In the genomic region with DNA sequence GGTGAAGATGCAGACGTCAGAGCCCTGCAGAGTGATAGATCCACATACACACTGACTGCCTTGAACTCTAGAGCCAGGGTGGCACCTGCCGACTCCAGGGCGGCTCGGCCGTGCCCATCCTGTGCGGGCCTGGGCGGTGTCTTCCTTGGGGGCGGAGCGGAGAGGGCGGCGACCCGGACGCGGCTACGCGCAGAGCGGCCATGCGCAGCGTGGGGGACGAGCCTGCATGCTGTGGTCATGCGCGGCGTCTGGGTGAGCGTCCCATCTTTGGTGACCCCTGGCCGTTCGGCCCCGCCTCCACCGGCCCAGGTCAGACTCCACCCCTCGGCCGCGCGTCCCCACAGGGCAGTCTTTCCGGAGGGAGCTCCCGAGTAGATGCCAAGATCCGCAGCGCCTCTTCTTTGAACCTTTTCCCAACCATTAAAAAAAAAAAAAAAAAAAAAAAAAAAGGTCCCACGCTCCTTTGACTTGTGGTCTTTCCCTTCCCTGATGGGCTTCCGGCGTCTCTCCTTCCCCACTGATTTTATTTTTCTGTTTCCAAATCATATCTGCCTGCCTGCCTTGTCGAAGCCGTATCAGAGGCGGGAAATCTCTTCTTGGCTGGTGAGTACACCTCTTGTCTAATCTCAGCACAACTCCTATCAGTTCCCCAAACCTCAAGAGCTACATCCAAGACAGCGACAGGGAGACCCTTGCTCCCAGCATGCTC, we compare ENCODE assay signal across 8 mouse cellular contexts. TPM values are rescaled to one million over a fixed set of nuclear protein-coding genes. Genes with fewer than 3 reads are reported as not detected.
DNase-seq lines count a peak whose midpoint lies in the region; ATAC-seq lines count a peak whose summit lies in the region.

Gene Cisd3 (plus strand): TSS at position 214 of the 709 bp plus-strand sequence.

- H3K27me3 ChIP-seq in forebrain, embryonic 11.5 days (ENCODE audit: control insufficient read depth, insufficient read depth, low read length), result no peaks in the 10 kb centered on the region; the same call in 1 of the 2 replicates
- H3K27me3 ChIP-seq in heart, embryonic 15.5 days, result no peaks in the 10 kb centered on the region
- H3K27me3 ChIP-seq in liver, embryonic 13.5 days, result peaks cover 28% of the 10 kb centered on the region
- no peaks in the 10 kb centered on the region for H3K27me3 ChIP-seq in stomach, embryonic 14.5 days (ENCODE audit: control insufficient read depth, insufficient read depth, low read length)

- peak; percentile 95 for DNase-seq in A20 (ENCODE audit: low read depth, low spot score)
- DNase-seq in brain, adult 2 months (ENCODE audit: low read depth, low spot score), result peak; percentile 96
- DNase-seq in forebrain, embryonic 11.5 days (ENCODE audit: low spot score), result peak; percentile 91
- DNase-seq in kidney, postnatal 25 days, result peak; percentile 96 to 99
- peak; percentile 74 for DNase-seq in liver, embryonic 13.5 days
- peak; percentile 87 for DNase-seq in natural killer cell, adult 2 months (ENCODE audit: low spot score in 2 of 2)

- H3K4me2 ChIP-seq in forebrain, embryonic 11.5 days (ENCODE audit: low read depth, low read length, severe bottlenecking), result peak within 1 kb of the TSS; percentile 71
- H3K4me2 ChIP-seq in heart, embryonic 15.5 days, result peak within 1 kb of the TSS; percentile 79
- peak within 1 kb of the TSS; percentile 62 for H3K4me2 ChIP-seq in liver, embryonic 13.5 days
- peak within 1 kb of the TSS; percentile 63 for H3K4me2 ChIP-seq in stomach, embryonic 14.5 days (replicated peaks; ENCODE audit: low read depth, low read length)

- H3K9ac ChIP-seq in forebrain, embryonic 11.5 days (ENCODE audit: low read length), result peak within 1 kb of the TSS; percentile 28
- H3K9ac ChIP-seq in heart, embryonic 15.5 days, result peak within 1 kb of the TSS; percentile 48
- H3K9ac ChIP-seq in liver, embryonic 13.5 days, result peak within 1 kb of the TSS; percentile 41; the same call in 1 of the 2 replicates
- peak within 1 kb of the TSS; percentile 43; the same call in 1 of the 2 replicates for H3K9ac ChIP-seq in stomach, embryonic 14.5 days (replicated peaks; ENCODE audit: low read depth, low read length)

- peak; percentile 80 for ATAC-seq in forebrain, embryonic 11.5 days (replicated peaks; ENCODE audit: low FRiP score)
- peak; percentile 90 for ATAC-seq in heart, embryonic 15.5 days (replicated peaks; ENCODE audit: insufficient number of reproducible peaks, insufficient read depth, low FRiP score, low read depth)
- peak; percentile 81 for ATAC-seq in liver, embryonic 13.5 days (ENCODE audit: low read depth)
- ATAC-seq in stomach, embryonic 14.5 days (ENCODE audit: insufficient number of reproducible peaks, insufficient read depth, low FRiP score, low read depth), result peak; percentile 85

- peaks cover 4% of the 10 kb centered on the region; the same call in 1 of the 2 replicates for H3K36me3 ChIP-seq in forebrain, embryonic 11.5 days (ENCODE audit: control insufficient read depth, insufficient read depth, low read length)
- H3K36me3 ChIP-seq in heart, embryonic 15.5 days, result peaks cover 37% of the 10 kb centered on the region
- H3K36me3 ChIP-seq in liver, embryonic 13.5 days, result peaks cover 14% of the 10 kb centered on the region; the same call in 1 of the 2 replicates
- H3K36me3 ChIP-seq in stomach, embryonic 14.5 days (ENCODE audit: control insufficient read depth, insufficient read depth, low read length), result peaks cover 36% of the 10 kb centered on the region

- peaks cover 2% of the 10 kb centered on the region; the same call in 1 of the 2 replicates for H3K4me1 ChIP-seq in forebrain, embryonic 11.5 days (replicated peaks; ENCODE audit: control insufficient read depth, insufficient read depth, low read length)
- peaks cover 33% of the 10 kb centered on the region for H3K4me1 ChIP-seq in heart, embryonic 15.5 days (replicated peaks)
- H3K4me1 ChIP-seq in liver, embryonic 13.5 days (replicated peaks), result peaks cover 25% of the 10 kb centered on the region
- peaks cover 4% of the 10 kb centered on the region; the same call in 1 of the 2 replicates for H3K4me1 ChIP-seq in stomach, embryonic 14.5 days (ENCODE audit: control insufficient read depth, insufficient read depth, low read length)

- no peak within 1 kb of the TSS for H3K27ac ChIP-seq in forebrain, embryonic 11.5 days (ENCODE audit: low read depth, low read length)
- peak within 1 kb of the TSS; percentile 82 for H3K27ac ChIP-seq in heart, embryonic 15.5 days
- no peak within 1 kb of the TSS; the same call in 1 of the 2 replicates for H3K27ac ChIP-seq in liver, embryonic 13.5 days
- no peak within 1 kb of the TSS for H3K27ac ChIP-seq in stomach, embryonic 14.5 days (ENCODE audit: low read length)

- WGBS in forebrain, embryonic 11.5 days, result 1% methylated on average over 43 of the region's 43 CpGs
- under 1% methylated on average over 42 of the region's 43 CpGs for WGBS in heart, embryonic 15.5 days
- under 1% methylated on average over 43 of the region's 43 CpGs for WGBS in liver, embryonic 13.5 days (ENCODE audit: insufficient replicate concordance)
- under 1% methylated on average over 43 of the region's 43 CpGs for WGBS in stomach, embryonic 14.5 days

- no peaks in the 10 kb centered on the region for H3K9me3 ChIP-seq in forebrain, embryonic 11.5 days (ENCODE audit: control insufficient read depth, low read length)
- no peaks in the 10 kb centered on the region for H3K9me3 ChIP-seq in heart, embryonic 15.5 days (replicated peaks)
- H3K9me3 ChIP-seq in liver, embryonic 13.5 days (replicated peaks), result no peaks in the 10 kb centered on the region
- H3K9me3 ChIP-seq in stomach, embryonic 14.5 days (ENCODE audit: control insufficient read depth, low read depth, low read length), result no peaks in the 10 kb centered on the region

- H3K4me3 ChIP-seq in forebrain, embryonic 11.5 days (ENCODE audit: low read depth, low read length), result peak within 1 kb of the TSS; percentile 22
- H3K4me3 ChIP-seq in heart, embryonic 15.5 days, result peak within 1 kb of the TSS; percentile 46
- peak within 1 kb of the TSS; percentile 40 for H3K4me3 ChIP-seq in liver, embryonic 13.5 days (replicated peaks)
- H3K4me3 ChIP-seq in stomach, embryonic 14.5 days (ENCODE audit: low read depth, low read length), result peak within 1 kb of the TSS; percentile 30

RNA-seq across cellular contexts. Expression of gene Cisd3, which starts in this region (rescaled TPM):
- 13.5 and 14.0 TPM in 2 replicates for polyA plus RNA-seq in forebrain, embryonic 11.5 days (2014; fragmentation: Nextera tagmentation; extraction: Ambion mirVana)
- 60.7 and 69.4 TPM in 2 replicates for polyA plus RNA-seq in heart, embryonic 15.5 days (2015; fragmentation: Nextera tagmentation; extraction: Ambion mirVana)
- polyA plus RNA-seq in liver, embryonic 13.5 days (2015; fragmentation: Nextera tagmentation; extraction: Ambion mirVana), result 11.7 and 13.3 TPM in 2 replicates
- polyA plus RNA-seq in stomach, embryonic 14.5 days (2014; fragmentation: Nextera tagmentation; extraction: Ambion mirVana), result 20.8 and 21.9 TPM in 2 replicates
